Mouse (Mus musculus): ENCODE measurements at regions not wholly inside any gene's neighbourhood (a gene's known extent, or its start where the extent isn't known, plus 50 kb on each side); places are given as distances from the start of the nearest gene placed in this dataset.

- Histone ChIP-seq H3K9ac (ENCODE audit: low read depth, low read length) (no peak overlapping the region), H3K4me2 (no peak overlapping the region), H3K4me1 (replicated peaks; ENCODE audit: control insufficient read depth, insufficient read depth, low read length) (no peaks in the 10 kb centered on the region), H3K27ac (ENCODE audit: low read depth, low read length) (no peak overlapping the region), H3K9me3 (ENCODE audit: control insufficient read depth, low read length) (no peaks in the 10 kb centered on the region), H3K27me3 (replicated peaks; ENCODE audit: control insufficient read depth, insufficient read depth, low read length) (no peaks in the 10 kb centered on the region), H3K36me3 (ENCODE audit: control insufficient read depth, insufficient read depth, low read length) (no peaks in the 10 kb centered on the region), H3K4me3 (ENCODE audit: low read depth, low read length) (no peak overlapping the region)
- DNase-seq (ENCODE audit: low spot score) (no peak), ATAC-seq (replicated peaks; ENCODE audit: low FRiP score) (no peak)
- 88% methylated on average over 8 of the region's 8 CpGs for WGBS
Measured at GRCm38 (mm10) chr1:186572651-186573050, 133.1 kb downstream of the Tgfb2 start.

DNA sequence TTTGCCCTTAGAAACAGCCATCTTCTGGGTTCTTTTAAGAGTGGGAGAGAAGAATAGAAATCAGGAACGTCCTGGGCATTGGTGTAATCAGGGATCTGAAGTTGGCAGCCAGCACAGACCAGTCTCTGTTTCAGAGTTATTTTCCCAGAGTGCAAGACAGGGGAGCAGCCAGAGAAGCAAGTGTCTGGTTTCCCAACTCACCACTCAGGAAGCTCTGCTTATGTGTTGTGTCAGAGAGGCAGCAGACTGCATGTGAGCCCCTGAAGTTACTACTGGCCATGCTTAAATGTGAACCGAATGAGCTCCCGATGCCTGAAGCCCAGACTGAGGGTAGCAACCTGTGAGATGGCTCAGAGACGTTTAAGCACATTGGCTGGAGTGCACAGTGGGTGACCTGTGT, 133.7 kb downstream of the Tgfb2 start:
- Histone ChIP-seq H3K27ac (ENCODE audit: low read depth, low read length) (no peak overlapping the region), H3K27me3 (replicated peaks; ENCODE audit: control insufficient read depth, insufficient read depth, low read length) (no peaks in the 10 kb centered on the region), H3K36me3 (ENCODE audit: control insufficient read depth, insufficient read depth, low read length) (no peaks in the 10 kb centered on the region), H3K4me1 (replicated peaks; ENCODE audit: control insufficient read depth, insufficient read depth, low read length) (no peaks in the 10 kb centered on the region), H3K4me2 (no peak overlapping the region), H3K4me3 (ENCODE audit: low read depth, low read length) (no peak overlapping the region), H3K9ac (ENCODE audit: low read depth, low read length) (no peak overlapping the region), H3K9me3 (ENCODE audit: control insufficient read depth, low read length) (no peaks in the 10 kb centered on the region)
- WGBS, result 66% methylated on average over 4 of the region's 4 CpGs
- DNase-seq (ENCODE audit: low spot score) (no peak), ATAC-seq (replicated peaks; ENCODE audit: low FRiP score) (no peak)

GRCm38 (mm10) chr1:186568496-186568895, 137.3 kb downstream of the Tgfb2 start:
- H3K9me3 ChIP-seq (ENCODE audit: control insufficient read depth, low read length), result no peaks in the 10 kb centered on the region
- H3K36me3 ChIP-seq (ENCODE audit: control insufficient read depth, insufficient read depth, low read length), result no peaks in the 10 kb centered on the region
- no peak overlapping the region for H3K27ac ChIP-seq (ENCODE audit: low read depth, low read length)
- ATAC-seq (replicated peaks; ENCODE audit: low FRiP score) (no peak), DNase-seq (ENCODE audit: low spot score) (no peak)
- H3K4me2 ChIP-seq, result no peak overlapping the region
- no peak overlapping the region for H3K4me3 ChIP-seq (ENCODE audit: low read depth, low read length)
- H3K9ac ChIP-seq (ENCODE audit: low read depth, low read length), result no peak overlapping the region
- 86% methylated on average over 4 of the region's 4 CpGs for WGBS
- no peaks in the 10 kb centered on the region for H3K4me1 ChIP-seq (replicated peaks; ENCODE audit: control insufficient read depth, insufficient read depth, low read length)
- no peaks in the 10 kb centered on the region for H3K27me3 ChIP-seq (replicated peaks; ENCODE audit: control insufficient read depth, insufficient read depth, low read length)

DNA sequence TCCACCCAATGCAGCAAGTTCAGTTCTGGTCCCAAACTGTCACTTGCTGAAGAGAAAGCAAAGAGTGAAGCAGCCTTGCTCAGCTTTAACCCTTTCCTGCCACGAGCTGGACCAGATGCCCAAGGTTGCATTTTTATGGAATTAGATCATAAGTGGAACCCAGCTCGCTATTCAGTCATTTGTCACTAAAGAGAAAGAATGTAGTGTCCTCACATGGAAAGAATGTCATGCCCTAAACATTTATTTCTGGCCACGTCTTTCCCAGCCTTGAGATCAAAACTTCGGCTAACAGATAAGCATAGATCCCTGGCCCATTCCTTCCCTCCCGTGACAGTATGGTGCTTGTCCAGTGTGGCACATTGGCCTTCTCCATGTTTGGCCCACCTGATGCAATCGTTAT, 137.7 kb downstream of the Tgfb2 start:
- 55% methylated on average over 6 of the region's 6 CpGs for WGBS
- Histone ChIP-seq H3K27ac (ENCODE audit: low read depth, low read length) (no peak overlapping the region), H3K9ac (ENCODE audit: low read depth, low read length) (no peak overlapping the region), H3K4me3 (ENCODE audit: low read depth, low read length) (no peak overlapping the region), H3K36me3 (ENCODE audit: control insufficient read depth, insufficient read depth, low read length) (no peaks in the 10 kb centered on the region), H3K4me1 (replicated peaks; ENCODE audit: control insufficient read depth, insufficient read depth, low read length) (no peaks in the 10 kb centered on the region), H3K27me3 (replicated peaks; ENCODE audit: control insufficient read depth, insufficient read depth, low read length) (no peaks in the 10 kb centered on the region), H3K4me2 (no peak overlapping the region), H3K9me3 (ENCODE audit: control insufficient read depth, low read length) (no peaks in the 10 kb centered on the region)
- no peak for ATAC-seq (replicated peaks; ENCODE audit: low FRiP score)
- DNase-seq (ENCODE audit: low spot score), result no peak

DNA sequence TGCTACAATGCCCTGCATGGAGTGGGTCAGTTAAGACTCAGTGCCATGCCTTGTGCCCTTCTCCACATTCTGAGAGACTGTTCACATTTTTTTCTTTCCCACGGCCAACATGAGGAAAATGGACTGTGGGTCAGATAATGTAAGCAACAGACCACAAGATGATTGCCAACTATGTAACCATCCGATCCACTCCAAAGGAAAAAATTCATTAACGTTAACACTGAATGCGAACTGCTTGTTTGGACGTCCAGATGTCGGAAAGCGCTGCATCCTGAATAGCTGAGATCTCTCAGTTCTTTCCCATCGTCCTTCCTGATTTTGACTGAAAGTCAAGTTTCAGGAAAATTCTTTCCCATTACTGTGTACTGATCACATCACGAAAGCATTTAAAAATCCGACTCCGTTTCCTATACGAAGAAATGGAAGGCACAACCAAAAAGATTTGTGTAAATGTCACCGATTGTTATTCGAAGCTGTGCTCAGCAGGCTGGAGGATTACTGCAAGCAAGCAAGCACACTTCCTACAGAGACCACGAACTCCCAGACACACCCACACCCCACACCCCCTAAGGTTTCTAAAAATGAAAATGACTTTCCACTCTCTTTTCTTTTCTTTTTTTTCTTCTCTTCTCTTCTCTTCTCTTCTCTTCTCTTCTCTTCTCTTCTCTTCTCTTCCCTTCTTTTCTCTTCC, 138.5 kb downstream of the Tgfb2 start:
- Histone ChIP-seq H3K4me2 (no peak overlapping the region), H3K4me1 (replicated peaks; ENCODE audit: control insufficient read depth, insufficient read depth, low read length) (no peaks in the 10 kb centered on the region), H3K27ac (ENCODE audit: low read depth, low read length) (no peak overlapping the region), H3K9me3 (ENCODE audit: control insufficient read depth, low read length) (no peaks in the 10 kb centered on the region), H3K27me3 (replicated peaks; ENCODE audit: control insufficient read depth, insufficient read depth, low read length) (no peaks in the 10 kb centered on the region), H3K36me3 (ENCODE audit: control insufficient read depth, insufficient read depth, low read length) (no peaks in the 10 kb centered on the region), H3K4me3 (ENCODE audit: low read depth, low read length) (no peak overlapping the region), H3K9ac (ENCODE audit: low read depth, low read length) (no peak overlapping the region)
- 36% methylated on average over 15 of the region's 15 CpGs for WGBS
- ATAC-seq (replicated peaks; ENCODE audit: low FRiP score) (no peak), DNase-seq (ENCODE audit: low spot score) (no peak)

GRCm38 (mm10) chr1:186562027-186562426, 143.8 kb downstream of the Tgfb2 start:
- DNase-seq (ENCODE audit: low spot score) (no peak), ATAC-seq (replicated peaks; ENCODE audit: low FRiP score) (no peak)
- Histone ChIP-seq H3K4me3 (ENCODE audit: low read depth, low read length) (no peak overlapping the region), H3K27me3 (replicated peaks; ENCODE audit: control insufficient read depth, insufficient read depth, low read length) (no peaks in the 10 kb centered on the region), H3K9me3 (ENCODE audit: control insufficient read depth, low read length) (no peaks in the 10 kb centered on the region), H3K36me3 (ENCODE audit: control insufficient read depth, insufficient read depth, low read length) (no peaks in the 10 kb centered on the region), H3K9ac (ENCODE audit: low read depth, low read length) (no peak overlapping the region), H3K4me2 (no peak overlapping the region), H3K4me1 (replicated peaks; ENCODE audit: control insufficient read depth, insufficient read depth, low read length) (no peaks in the 10 kb centered on the region), H3K27ac (ENCODE audit: low read depth, low read length) (no peak overlapping the region)
- WGBS, result 66% methylated on average over 3 of the region's 3 CpGs

- no peak overlapping the region for H3K9ac ChIP-seq (ENCODE audit: low read depth, low read length)
- no peak overlapping the region for H3K27ac ChIP-seq (ENCODE audit: low read depth, low read length)
- no peaks in the 10 kb centered on the region for H3K9me3 ChIP-seq (ENCODE audit: control insufficient read depth, low read length)
- no peaks in the 10 kb centered on the region for H3K27me3 ChIP-seq (replicated peaks; ENCODE audit: control insufficient read depth, insufficient read depth, low read length)
- DNase-seq (ENCODE audit: low spot score) (no peak), ATAC-seq (replicated peaks; ENCODE audit: low FRiP score) (no peak)
- H3K36me3 ChIP-seq (ENCODE audit: control insufficient read depth, insufficient read depth, low read length), result no peaks in the 10 kb centered on the region
- H3K4me1 ChIP-seq (replicated peaks; ENCODE audit: control insufficient read depth, insufficient read depth, low read length), result no peaks in the 10 kb centered on the region
- H3K4me3 ChIP-seq (ENCODE audit: low read depth, low read length), result no peak overlapping the region
- WGBS, result 27% methylated on average over 6 of the region's 6 CpGs
- H3K4me2 ChIP-seq, result no peak overlapping the region
Measured at GRCm38 (mm10) chr1:186555441-186555975, 150.3 kb downstream of the Tgfb2 start.

- 63% methylated on average over 7 of the region's 7 CpGs for WGBS
- H3K9me3 ChIP-seq (ENCODE audit: control insufficient read depth, low read length), result no peaks in the 10 kb centered on the region
- no peak overlapping the region for H3K27ac ChIP-seq (ENCODE audit: low read depth, low read length)
- no peak overlapping the region for H3K4me2 ChIP-seq
- ATAC-seq (replicated peaks; ENCODE audit: low FRiP score) (no peak), DNase-seq (ENCODE audit: low spot score) (no peak)
- no peak overlapping the region for H3K9ac ChIP-seq (ENCODE audit: low read depth, low read length)
- no peak overlapping the region for H3K4me3 ChIP-seq (ENCODE audit: low read depth, low read length)
- H3K27me3 ChIP-seq (replicated peaks; ENCODE audit: control insufficient read depth, insufficient read depth, low read length), result no peaks in the 10 kb centered on the region
- H3K36me3 ChIP-seq (ENCODE audit: control insufficient read depth, insufficient read depth, low read length), result no peaks in the 10 kb centered on the region
- no peaks in the 10 kb centered on the region for H3K4me1 ChIP-seq (replicated peaks; ENCODE audit: control insufficient read depth, insufficient read depth, low read length)
Measured at GRCm38 (mm10) chr1:186554520-186555010, 151.2 kb downstream of the Tgfb2 start.

GRCm38 (mm10) chr1:186552689-186553088, 153.1 kb downstream of the Tgfb2 start:
- Histone ChIP-seq H3K4me1 (replicated peaks; ENCODE audit: control insufficient read depth, insufficient read depth, low read length) (no peaks in the 10 kb centered on the region), H3K27ac (ENCODE audit: low read depth, low read length) (no peak overlapping the region), H3K9me3 (ENCODE audit: control insufficient read depth, low read length) (no peaks in the 10 kb centered on the region), H3K4me2 (no peak overlapping the region), H3K27me3 (replicated peaks; ENCODE audit: control insufficient read depth, insufficient read depth, low read length) (no peaks in the 10 kb centered on the region), H3K9ac (ENCODE audit: low read depth, low read length) (no peak overlapping the region), H3K4me3 (ENCODE audit: low read depth, low read length) (no peak overlapping the region), H3K36me3 (ENCODE audit: control insufficient read depth, insufficient read depth, low read length) (no peaks in the 10 kb centered on the region)
- ATAC-seq (replicated peaks; ENCODE audit: low FRiP score), result no peak
- WGBS, result 64% methylated on average over 7 of the region's 7 CpGs
- DNase-seq (ENCODE audit: low spot score), result no peak

All from liver, embryonic 11.5 days (tissue).